In the genomic region with DNA sequence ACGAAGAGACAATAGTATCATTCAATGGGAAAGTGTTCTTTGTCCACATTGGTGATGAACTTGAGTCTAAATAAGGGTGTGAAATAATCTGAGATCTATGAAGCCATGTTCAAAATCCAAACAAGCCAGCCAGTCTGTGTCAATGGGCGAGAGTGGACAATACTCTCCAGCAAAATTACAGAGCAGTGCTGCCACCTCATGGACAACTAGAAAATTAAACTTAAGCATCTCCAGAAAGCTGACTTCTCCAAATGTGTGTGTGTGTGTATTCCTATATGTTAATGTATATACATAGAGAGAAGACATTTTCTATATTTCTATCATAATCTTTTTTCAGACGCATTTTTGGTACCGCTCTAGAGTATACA, we compare ENCODE assay signal across 8 mouse cellular contexts. TPM values are rescaled to one million over a fixed set of nuclear protein-coding genes. Genes with fewer than 3 reads are reported as not detected.
DNase-seq lines count a peak whose midpoint lies in the region; ATAC-seq and TF ChIP-seq lines count a peak whose summit lies in the region.

No protein-coding gene starts in this region.

- H3K27me3 ChIP-seq in hindbrain, postnatal 0 days (ENCODE audit: insufficient read depth, low read length) = no peaks in the 10 kb centered on the region
- no peaks in the 10 kb centered on the region for H3K27me3 ChIP-seq in myocyte (ENCODE audit: control insufficient read depth, insufficient read depth, insufficient read length)

- no peaks in the 10 kb centered on the region for H3K4me1 ChIP-seq in hindbrain, postnatal 0 days (ENCODE audit: insufficient read depth, low read length)

- H3K79me2 ChIP-seq in myocyte (ENCODE audit: control insufficient read depth, insufficient read depth) = no peaks in the 10 kb centered on the region

- H3K4me3 ChIP-seq in hindbrain, postnatal 0 days (ENCODE audit: low read length) = no peak overlapping the region
- no peak overlapping the region for H3K4me3 ChIP-seq in myocyte

- H3K27ac ChIP-seq in hindbrain, postnatal 0 days = no peak overlapping the region

- H3ac ChIP-seq in myocyte (ENCODE audit: control insufficient read depth, insufficient read length) = no peak overlapping the region

- 31% methylated on average over 4 of the region's 4 CpGs for WGBS in hindbrain, postnatal 0 days

- peak; percentile 58 for DNase-seq in right cerebral cortex, adult 18-20 months
- no peak for DNase-seq in right cerebral cortex, postnatal 36 days (ENCODE audit: low spot score in 2 of 2)
- DNase-seq in brain, adult 2 months (ENCODE audit: low read depth, low spot score) = peak; percentile 83
- peak; percentile 12 for DNase-seq in fibroblast of lung, adult 2 months (ENCODE audit: low read depth)
- DNase-seq in hindbrain, postnatal 0 days (ENCODE audit: low spot score) = peak; percentile 82
- peak; percentile 57 for DNase-seq in liver
- DNase-seq in telencephalon, adult 2 months (ENCODE audit: low read depth, low spot score) = peak; percentile 47

- TF ChIP-seq CTCF in hindbrain, postnatal 0 days (IDR thresholded peaks at IDR 0.05; ENCODE audit: low read depth) = peak; percentile 73

- no peak overlapping the region for H3K4me2 ChIP-seq in hindbrain, postnatal 0 days (ENCODE audit: low read depth, low read length)
- peak overlapping the region; percentile 21 for H3K4me2 ChIP-seq in myocyte (ENCODE audit: low read depth)

- no peak overlapping the region for H3K9ac ChIP-seq in hindbrain, postnatal 0 days (replicated peaks; ENCODE audit: low read length)

- H3K9me3 ChIP-seq in hindbrain, postnatal 0 days (ENCODE audit: low read length) = no peaks in the 10 kb centered on the region

- TF ChIP-seq POLR2A in myocyte (IDR thresholded peaks at IDR 0.05; ENCODE audit: insufficient read length, low read depth) = no peak

- H3K36me3 ChIP-seq in hindbrain, postnatal 0 days (ENCODE audit: insufficient read depth, low read length) = no peaks in the 10 kb centered on the region
- H3K36me3 ChIP-seq in myocyte (ENCODE audit: control insufficient read depth, insufficient read depth) = no peaks in the 10 kb centered on the region

- ATAC-seq in hindbrain, postnatal 0 days = peak; percentile 78

TF ChIP-seq in myocyte, 11 proteins besides CTCF, POLR2A, EP300 and RAD21:
- TF ChIP-seq POLR2AphosphoS2 (IDR thresholded peaks at IDR 0.05; ENCODE audit: insufficient read length, low read depth) = no peak
- no peak for TF ChIP-seq TCF12 (IDR thresholded peaks at IDR 0.05; ENCODE audit: insufficient read depth, poor library complexity, severe bottlenecking)
- TF ChIP-seq MYOG (IDR thresholded peaks at IDR 0.05; ENCODE audit: control insufficient read depth in 1 of 3, insufficient read depth in 1 of 3, insufficient read length in 2 of 3, low read depth in 2 of 3) = no peak
- no peak for TF ChIP-seq E2F4 (IDR thresholded peaks at IDR 0.05; ENCODE audit: insufficient read depth)

RNA-seq across cellular contexts. Expression of gene Cdk13, which starts 33.6 kb away (rescaled TPM):
- 105 and 108 TPM in 2 replicates for total RNA-seq in hindbrain, postnatal 0 days (2014; rRNA removed)
- 11.6 and 11.7 TPM in 2 replicates for polyA plus RNA-seq in hindbrain, postnatal 0 days (2015; fragmentation: Nextera tagmentation; extraction: Ambion mirVana)
- 11.6 TPM for polyA plus RNA-seq in myocyte (2012; fragmentation: generic; extraction: Trizol)

Comparison
In these comparisons a context has a peak if more than half of its experiments do, and no peak if none do; other contexts are left out.
1. DNase-seq: peak in right cerebral cortex, adult 18-20 months (single experiment), brain, adult 2 months (single experiment), fibroblast of lung, adult 2 months (single experiment), hindbrain, postnatal 0 days (single experiment), liver (single experiment) and telencephalon, adult 2 months (single experiment); none in right cerebral cortex, postnatal 36 days (0 of 2).